In the genomic region with DNA sequence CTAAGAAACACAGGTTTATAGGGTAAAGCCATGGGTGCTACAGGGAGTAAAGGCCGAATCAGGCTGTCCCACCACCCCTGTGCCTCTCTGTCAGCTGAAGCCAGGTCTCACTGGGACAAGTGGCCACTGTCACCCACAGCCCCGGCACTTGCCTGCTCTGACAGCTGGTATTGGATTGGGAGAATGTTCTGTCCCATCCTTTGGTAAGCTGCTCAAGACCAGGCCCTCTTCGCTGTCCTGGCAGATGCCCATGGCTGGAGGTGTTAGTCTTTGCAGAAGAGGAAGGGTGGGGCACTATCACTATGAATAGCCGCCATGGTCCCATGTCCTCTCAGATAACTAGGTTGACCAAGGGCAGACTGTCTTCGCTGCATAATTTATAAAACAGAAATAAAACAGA, we compare ENCODE assay signal across 28 mouse cellular contexts. TPM values are rescaled to one million over a fixed set of nuclear protein-coding genes. Genes with fewer than 3 reads are reported as not detected.
DNase-seq lines count a peak whose midpoint lies in the region; ATAC-seq and TF ChIP-seq lines count a peak whose summit lies in the region.
"Had no signal": no experiment of that assay in that cellular context is flagged by ENCODE, and none has a peak within 500 bp of the region (broad histone marks: within the 10 kb centered on the region; RNA-seq: fewer than 3 reads in every experiment).

No protein-coding gene starts in this region.

- H3K27ac ChIP-seq in heart, adult 2 months, result peak overlapping the region; percentile 33
- H3K27ac ChIP-seq in heart, embryonic 11.5 days (ENCODE audit: low read depth, low read length), result no peak overlapping the region
- H3K27ac ChIP-seq in heart, postnatal 0 days (ENCODE audit: low read depth), result no peak overlapping the region
- no peak overlapping the region for H3K27ac ChIP-seq in hindbrain, embryonic 12.5 days
- no peak overlapping the region for H3K27ac ChIP-seq in kidney, embryonic 16.5 days (ENCODE audit: low read length)
- H3K27ac ChIP-seq: embryonic facial prominence, embryonic 10.5 days; embryonic facial prominence, embryonic 13.5 days; forebrain, embryonic 12.5 days; forebrain, embryonic 15.5 days; heart, embryonic 15.5 days; hindbrain, embryonic 14.5 days; hindbrain, postnatal 0 days had no signal

- WGBS in heart, adult 2 months, result 52% methylated on average over 5 of the region's 5 CpGs
- 76% methylated on average over 5 of the region's 5 CpGs for WGBS in heart, embryonic 11.5 days (ENCODE audit: insufficient replicate concordance)
- 65% methylated on average over 5 of the region's 5 CpGs for WGBS in heart, postnatal 0 days
- 97% methylated on average over 5 of the region's 5 CpGs for WGBS in hindbrain, embryonic 12.5 days
- 90% methylated on average over 5 of the region's 5 CpGs for WGBS in kidney, embryonic 16.5 days

- H3K9me3 ChIP-seq in heart, embryonic 11.5 days (replicated peaks; ENCODE audit: control insufficient read depth, low read length), result no peaks in the 10 kb centered on the region
- H3K9me3 ChIP-seq in heart, postnatal 0 days (replicated peaks; ENCODE audit: control insufficient read depth, low read length), result no peaks in the 10 kb centered on the region
- no peaks in the 10 kb centered on the region for H3K9me3 ChIP-seq in hindbrain, embryonic 12.5 days (replicated peaks)
- H3K9me3 ChIP-seq in kidney, embryonic 16.5 days (ENCODE audit: low read length), result no peaks in the 10 kb centered on the region
- H3K9me3 ChIP-seq: embryonic facial prominence, embryonic 10.5 days; embryonic facial prominence, embryonic 13.5 days; forebrain, embryonic 12.5 days; forebrain, embryonic 15.5 days; heart, embryonic 15.5 days had no signal

- peak in 1 of 2 experiments; percentile 50 for DNase-seq in heart, adult 2 months
- DNase-seq in heart, postnatal 0 days (ENCODE audit: low spot score), result no peak
- DNase-seq in heart, postnatal 36 days, result peak; percentile 20 to 24
- DNase-seq: adrenal gland, adult 8-10 months; adrenal gland, postnatal 25 days; cerebellum, adult 11-12 months; cerebellum, adult 8-10 months; cerebellum, postnatal 10 days; cerebellum, postnatal 36 days; embryo, embryonic 11 days; gastrocnemius, postnatal 25 days; kidney, adult 18-20 months; kidney, adult 9 months had no signal

- no peak overlapping the region for H3K9ac ChIP-seq in heart, adult 2 months (ENCODE audit: low read depth, low read length)
- H3K9ac ChIP-seq in heart, embryonic 11.5 days (ENCODE audit: low read depth, low read length), result no peak overlapping the region
- no peak overlapping the region for H3K9ac ChIP-seq in heart, postnatal 0 days (replicated peaks; ENCODE audit: low read depth, low read length)
- no peak overlapping the region for H3K9ac ChIP-seq in hindbrain, embryonic 12.5 days
- no peak overlapping the region for H3K9ac ChIP-seq in kidney, embryonic 16.5 days (replicated peaks; ENCODE audit: low read length)
- H3K9ac ChIP-seq: embryonic facial prominence, embryonic 13.5 days; forebrain, embryonic 12.5 days; forebrain, embryonic 15.5 days; heart, embryonic 15.5 days; hindbrain, embryonic 14.5 days had no signal

- TF ChIP-seq POLR2A in heart, adult 2 months (IDR thresholded peaks at IDR 0.05; ENCODE audit: insufficient read depth, low read depth, low read length), result no peak

- H3K4me3 ChIP-seq in heart, adult 2 months, result no peak overlapping the region
- no peak overlapping the region for H3K4me3 ChIP-seq in heart, embryonic 11.5 days (ENCODE audit: low read depth, low read length)
- H3K4me3 ChIP-seq in heart, postnatal 0 days (ENCODE audit: low read depth, low read length), result no peak overlapping the region
- no peak overlapping the region for H3K4me3 ChIP-seq in hindbrain, embryonic 12.5 days
- H3K4me3 ChIP-seq in kidney, embryonic 16.5 days (ENCODE audit: low read length), result no peak overlapping the region
- H3K4me3 ChIP-seq: embryonic facial prominence, embryonic 10.5 days; embryonic facial prominence, embryonic 13.5 days; erythroblast, embryonic 14.5 days; forebrain, embryonic 12.5 days; forebrain, embryonic 15.5 days; heart, embryonic 15.5 days had no signal

- no peak overlapping the region for H3K4me2 ChIP-seq in heart, embryonic 11.5 days
- H3K4me2 ChIP-seq in heart, postnatal 0 days (ENCODE audit: low read depth, low read length), result no peak overlapping the region
- no peak overlapping the region for H3K4me2 ChIP-seq in hindbrain, embryonic 12.5 days (replicated peaks)
- H3K4me2 ChIP-seq in kidney, embryonic 16.5 days (replicated peaks; ENCODE audit: low read depth, low read length), result no peak overlapping the region
- H3K4me2 ChIP-seq: embryonic facial prominence, embryonic 13.5 days; forebrain, embryonic 12.5 days; forebrain, embryonic 15.5 days; heart, embryonic 15.5 days; hindbrain, embryonic 14.5 days had no signal

- no peaks in the 10 kb centered on the region for H3K36me3 ChIP-seq in heart, adult 2 months (ENCODE audit: control insufficient read depth, insufficient read depth, low read length)
- peaks cover 15% of the 10 kb centered on the region for H3K36me3 ChIP-seq in heart, embryonic 11.5 days (ENCODE audit: control insufficient read depth, insufficient read depth, low read length)
- H3K36me3 ChIP-seq in heart, postnatal 0 days (replicated peaks; ENCODE audit: control insufficient read depth, insufficient read depth, low read length), result peaks cover 92% of the 10 kb centered on the region
- peaks cover 60% of the 10 kb centered on the region for H3K36me3 ChIP-seq in hindbrain, embryonic 12.5 days
- peaks cover 46% of the 10 kb centered on the region for H3K36me3 ChIP-seq in kidney, embryonic 16.5 days (ENCODE audit: insufficient read depth, low read length)

- no peak for ATAC-seq in heart, embryonic 11.5 days (replicated peaks; ENCODE audit: insufficient number of reproducible peaks, low FRiP score, low TSS enrichment)
- peak; percentile 55; the same call in 1 of the 2 replicates for ATAC-seq in heart, postnatal 0 days (ENCODE audit: insufficient read depth, low read depth)
- no peak for ATAC-seq in hindbrain, embryonic 12.5 days (ENCODE audit: low FRiP score)
- no peak for ATAC-seq in kidney, embryonic 16.5 days (ENCODE audit: low FRiP score, low TSS enrichment)
- ATAC-seq: activated CD4-positive, CD25-positive, alpha-beta regulatory T cell, adult 4 months; CD4-positive, CD25-positive, alpha-beta regulatory T cell, adult 4 months; forebrain, embryonic 15.5 days; hindbrain, postnatal 0 days; inflammation-experienced regulatory T-cells, adult 6 months; intestine, embryonic 16.5 days had no signal

- H3K27me3 ChIP-seq in heart, adult 2 months (ENCODE audit: control insufficient read depth, insufficient read depth, low read length), result no peaks in the 10 kb centered on the region
- H3K27me3 ChIP-seq in heart, embryonic 11.5 days (ENCODE audit: control insufficient read depth, insufficient read depth, low read length), result no peaks in the 10 kb centered on the region
- no peaks in the 10 kb centered on the region for H3K27me3 ChIP-seq in heart, postnatal 0 days (ENCODE audit: control insufficient read depth, insufficient read depth, low read length)
- H3K27me3 ChIP-seq in hindbrain, embryonic 12.5 days, result no peaks in the 10 kb centered on the region
- no peaks in the 10 kb centered on the region for H3K27me3 ChIP-seq in kidney, embryonic 16.5 days (ENCODE audit: insufficient read depth, low read length)
- H3K27me3 ChIP-seq: embryonic facial prominence, embryonic 13.5 days; forebrain, embryonic 12.5 days; forebrain, embryonic 15.5 days; heart, embryonic 15.5 days had no signal

- peaks cover 2% of the 10 kb centered on the region; the same call in 1 of the 2 replicates for H3K4me1 ChIP-seq in heart, adult 2 months (ENCODE audit: control insufficient read depth, insufficient read depth, low read length)
- H3K4me1 ChIP-seq in heart, embryonic 11.5 days (ENCODE audit: control insufficient read depth, insufficient read depth, low read length), result no peaks in the 10 kb centered on the region
- H3K4me1 ChIP-seq in heart, postnatal 0 days (ENCODE audit: control insufficient read depth, insufficient read depth), result no peaks in the 10 kb centered on the region
- H3K4me1 ChIP-seq in hindbrain, embryonic 12.5 days, result peaks cover 29% of the 10 kb centered on the region
- no peaks in the 10 kb centered on the region for H3K4me1 ChIP-seq in kidney, embryonic 16.5 days (ENCODE audit: insufficient read depth, low read length)
- H3K4me1 ChIP-seq: embryonic facial prominence, embryonic 13.5 days; heart, embryonic 15.5 days had no signal

- no peaks in the 10 kb centered on the region for H3K79me2 ChIP-seq in heart, adult 2 months (replicated peaks; ENCODE audit: control insufficient read depth, insufficient read depth, low read length)

- TF ChIP-seq EP300 in heart, adult 2 months (IDR thresholded peaks at IDR 0.05; ENCODE audit: insufficient read depth, low read depth, low read length), result 0 out of 2 replicates have a peak, but pooled peaks have one; percentile 10
- TF ChIP-seq EP300 in heart, postnatal 0 days (IDR thresholded peaks at IDR 0.05; ENCODE audit: low read depth), result no peak

- intact Hi-C loops in heart, adult 2 months (cut with DNase I), result no loop called here
- intact Hi-C loops in heart, postnatal 36 days (cut with DNase I), result no loop called here

- no peak for TF ChIP-seq CTCF in heart, adult 2 months (IDR thresholded peaks at IDR 0.05)
- no peak for TF ChIP-seq CTCF in heart, postnatal 0 days (IDR thresholded peaks at IDR 0.05; ENCODE audit: low read depth)

RNA-seq across cellular contexts. Expression of gene Mcf2l, which starts 40.0 kb away (rescaled TPM):
- 100 to 1,000 TPM in 1 of 2 experiments, 10 to 100 TPM in 1; 58.4 to 104 TPM for total RNA-seq in heart, adult 2 months (2021)
- 30.3 and 40.2 TPM in 2 replicates for polyA plus RNA-seq in heart, adult 2 months (2012; rRNA removed)
- 8.8 and 11.3 TPM in 2 replicates for polyA plus RNA-seq in heart, embryonic 11.5 days (2014; fragmentation: Nextera tagmentation; extraction: Ambion mirVana)
- total RNA-seq in heart, postnatal 0 days (2014; rRNA removed; ENCODE audit: low replicate concordance), result 22.1 and 22.9 TPM in 2 replicates
- polyA plus RNA-seq in heart, postnatal 0 days (2015; fragmentation: Nextera tagmentation; extraction: Ambion mirVana), result 6.6 and 7.5 TPM in 2 replicates
- 10 to 100 TPM; 53.3 to 77.9 TPM for total RNA-seq in heart, postnatal 36 days (2021)
- polyA plus RNA-seq in hindbrain, embryonic 12.5 days (2016; fragmentation: Nextera tagmentation; extraction: Ambion mirVana), result 98.3 TPM in 2 replicates
- 21.5 and 24.1 TPM in 2 replicates for polyA plus RNA-seq in kidney, embryonic 16.5 days (2015; fragmentation: Nextera tagmentation; extraction: Ambion mirVana)
